Mouse (Mus musculus): Measurements from ENCODE around the gene Rarb. TPM values are rescaled to one million over a fixed set of nuclear protein-coding genes. Genes with fewer than 3 reads are reported as not detected.

Rarb gene
- polyA plus RNA-seq, 1 experiment from 2014 or later: 61.2 TPM

DNA sequence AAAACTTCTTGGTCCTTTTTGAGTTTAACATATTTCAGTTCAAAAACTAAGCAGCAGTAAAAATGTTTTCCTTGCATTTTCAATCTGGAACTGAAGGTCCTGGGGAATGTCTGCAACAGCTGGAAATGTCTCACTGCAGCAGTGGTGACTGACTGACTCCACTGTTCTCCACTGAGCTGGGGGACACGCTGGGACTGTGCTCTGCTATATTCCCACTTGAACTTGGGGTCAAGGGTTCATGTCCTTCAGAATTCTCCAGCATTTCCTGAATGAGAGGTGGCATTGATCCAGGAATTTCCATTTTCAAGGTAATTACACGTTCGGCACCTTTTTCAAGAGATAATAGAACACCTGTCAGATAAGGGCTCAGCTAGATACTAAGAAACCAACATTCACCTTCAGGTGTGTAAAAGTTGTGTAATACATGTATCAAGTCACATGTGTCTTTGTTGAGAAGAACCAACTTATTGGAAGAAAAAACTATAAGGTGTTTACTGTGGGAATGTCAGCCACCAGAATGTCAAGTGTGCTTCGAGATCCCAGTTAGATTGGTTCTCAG lies 386.9 kb downstream of the Rarb start:
- Histone ChIP-seq H3K27ac (ENCODE audit: low read depth, low read length) (no peak overlapping the region), H3K36me3 (ENCODE audit: control insufficient read depth, insufficient read depth, low read length) (peaks cover 5% of the 10 kb centered on the region), H3K9ac (ENCODE audit: low read length) (no peak overlapping the region), H3K4me3 (ENCODE audit: low read depth, low read length) (no peak overlapping the region), H3K9me3 (ENCODE audit: control insufficient read depth, low read length) (no peaks in the 10 kb centered on the region), H3K4me2 (ENCODE audit: low read depth) (no peak overlapping the region), H3K4me1 (ENCODE audit: control insufficient read depth, insufficient read depth, low read length) (no peaks in the 10 kb centered on the region), H3K27me3 (ENCODE audit: control insufficient read depth, insufficient read depth, low read length) (no peaks in the 10 kb centered on the region)
- WGBS: 78% methylated on average over 4 of the region's 4 CpGs
- DNase-seq (ENCODE audit: low spot score): no peak
- no peak for ATAC-seq (ENCODE audit: insufficient read depth, low FRiP score, low TSS enrichment)

GRCm38 (mm10) chr14:16427569-16427968 lies 391.4 kb downstream of the Rarb start:
- H3K4me3 ChIP-seq (ENCODE audit: low read depth, low read length): no peak overlapping the region
- WGBS: 82% methylated on average over 4 of the region's 4 CpGs
- H3K27ac ChIP-seq (ENCODE audit: low read depth, low read length): no peak overlapping the region
- no peaks in the 10 kb centered on the region for H3K4me1 ChIP-seq (ENCODE audit: control insufficient read depth, insufficient read depth, low read length)
- no peak overlapping the region for H3K9ac ChIP-seq (ENCODE audit: low read length)
- no peak overlapping the region for H3K4me2 ChIP-seq (ENCODE audit: low read depth)
- H3K9me3 ChIP-seq (ENCODE audit: control insufficient read depth, low read length): no peaks in the 10 kb centered on the region
- peaks cover 2% of the 10 kb centered on the region; the same call in 1 of the 2 replicates for H3K36me3 ChIP-seq (ENCODE audit: control insufficient read depth, insufficient read depth, low read length)
- no peak for DNase-seq (ENCODE audit: low spot score)
- no peaks in the 10 kb centered on the region for H3K27me3 ChIP-seq (ENCODE audit: control insufficient read depth, insufficient read depth, low read length)
- ATAC-seq (ENCODE audit: insufficient read depth, low FRiP score, low TSS enrichment): no peak

GRCm38 (mm10) chr14:16414163-16414562 lies 404.8 kb downstream of the Rarb start:
- 91% methylated on average over 4 of the region's 4 CpGs for WGBS
- no peak overlapping the region for H3K27ac ChIP-seq (ENCODE audit: low read depth, low read length)
- H3K4me1 ChIP-seq (ENCODE audit: control insufficient read depth, insufficient read depth, low read length): no peaks in the 10 kb centered on the region
- H3K9ac ChIP-seq (ENCODE audit: low read length): no peak overlapping the region
- no peak overlapping the region for H3K4me3 ChIP-seq (ENCODE audit: low read depth, low read length)
- H3K9me3 ChIP-seq (ENCODE audit: control insufficient read depth, low read length): no peaks in the 10 kb centered on the region
- H3K36me3 ChIP-seq (ENCODE audit: control insufficient read depth, insufficient read depth, low read length): 0 out of 2 replicates have a peak, but pooled peaks cover 3% of the 10 kb centered on the region
- ATAC-seq (ENCODE audit: insufficient read depth, low FRiP score, low TSS enrichment) (no peak), DNase-seq (ENCODE audit: low spot score) (no peak)
- H3K27me3 ChIP-seq (ENCODE audit: control insufficient read depth, insufficient read depth, low read length): no peaks in the 10 kb centered on the region
- H3K4me2 ChIP-seq (ENCODE audit: low read depth): no peak overlapping the region

GRCm38 (mm10) chr14:16405187-16405586 lies 413.8 kb downstream of the Rarb start:
- 0 out of 2 replicates have a peak, but pooled peaks cover 3% of the 10 kb centered on the region for H3K36me3 ChIP-seq (ENCODE audit: control insufficient read depth, insufficient read depth, low read length)
- no peak for ATAC-seq (ENCODE audit: insufficient read depth, low FRiP score, low TSS enrichment)
- WGBS: 92% methylated on average over 4 of the region's 4 CpGs
- no peak overlapping the region for H3K4me3 ChIP-seq (ENCODE audit: low read depth, low read length)
- H3K4me2 ChIP-seq (ENCODE audit: low read depth): no peak overlapping the region
- no peak for DNase-seq (ENCODE audit: low spot score)
- H3K27me3 ChIP-seq (ENCODE audit: control insufficient read depth, insufficient read depth, low read length): no peaks in the 10 kb centered on the region
- H3K9ac ChIP-seq (ENCODE audit: low read length): no peak overlapping the region
- no peaks in the 10 kb centered on the region for H3K9me3 ChIP-seq (ENCODE audit: control insufficient read depth, low read length)
- H3K4me1 ChIP-seq (ENCODE audit: control insufficient read depth, insufficient read depth, low read length): no peaks in the 10 kb centered on the region
- H3K27ac ChIP-seq (ENCODE audit: low read depth, low read length): no peak overlapping the region

DNA sequence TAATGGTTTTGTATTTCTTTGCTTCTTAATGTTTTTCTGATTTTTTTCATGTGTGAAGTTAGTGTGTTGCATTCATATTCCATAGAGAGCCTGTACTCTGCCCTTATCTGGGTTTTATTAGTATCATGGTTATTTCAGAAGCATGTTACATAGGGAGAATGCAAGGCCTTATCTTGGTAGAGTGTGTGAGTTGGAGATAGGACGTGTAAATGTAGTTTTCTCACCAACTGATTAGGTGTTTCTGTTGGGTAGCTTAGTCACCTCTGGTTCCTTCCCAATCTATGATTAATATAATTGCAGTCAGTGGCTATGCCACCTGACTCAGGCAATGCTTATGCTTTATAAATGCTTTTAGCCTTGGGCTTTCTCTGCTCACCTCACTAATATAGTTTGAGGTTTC lies 434.2 kb downstream of the Rarb start:
- Histone ChIP-seq H3K4me1 (ENCODE audit: control insufficient read depth, insufficient read depth, low read length) (no peaks in the 10 kb centered on the region), H3K9ac (ENCODE audit: low read length) (no peak overlapping the region), H3K4me3 (ENCODE audit: low read depth, low read length) (no peak overlapping the region), H3K4me2 (ENCODE audit: low read depth) (no peak overlapping the region), H3K27ac (ENCODE audit: low read depth, low read length) (no peak overlapping the region), H3K9me3 (ENCODE audit: control insufficient read depth, low read length) (no peaks in the 10 kb centered on the region), H3K36me3 (ENCODE audit: control insufficient read depth, insufficient read depth, low read length) (no peaks in the 10 kb centered on the region), H3K27me3 (ENCODE audit: control insufficient read depth, insufficient read depth, low read length) (no peaks in the 10 kb centered on the region)
- DNase-seq (ENCODE audit: low spot score) (no peak), ATAC-seq (ENCODE audit: insufficient read depth, low FRiP score, low TSS enrichment) (no peak)
- WGBS: 90% methylated on average over 1 of the region's 1 CpGs

All from neural tube, embryonic 11.5 days (tissue).